In genomic region chr2:25496462-25496861, GRCm38 (mm10) we compare ENCODE assay signal across 10 mouse cellular contexts. TPM values are rescaled to one million over a fixed set of nuclear protein-coding genes. Genes with fewer than 3 reads are reported as not detected.
A peak's percentile ranks its signal among the peaks of the same experiment; 100 is the strongest.
DNase-seq lines count a peak whose midpoint lies in the region; TF ChIP-seq lines count a peak whose summit lies in the region.
"Had no signal": no experiment of that assay in that cellular context is flagged by ENCODE, and none has a peak within 500 bp of the region (broad histone marks: within the 10 kb centered on the region; RNA-seq: fewer than 3 reads in every experiment).

No protein-coding gene starts in this region.

- 44% methylated on average over 4 of the region's 4 CpGs for WGBS in heart, adult 2 months
- 52% methylated on average over 4 of the region's 4 CpGs for WGBS in spleen, adult 2 months

- H3K36me3 ChIP-seq in heart, adult 2 months (ENCODE audit: control insufficient read depth, insufficient read depth, low read length) = no peaks in the 10 kb centered on the region
- no peaks in the 10 kb centered on the region for H3K36me3 ChIP-seq in spleen, adult 2 months (ENCODE audit: control insufficient read depth, insufficient read depth, low read length)
- H3K36me3 ChIP-seq in splenic B cell, adult 2 months (ENCODE audit: control insufficient read depth, insufficient read depth, low read length, poor library complexity, severe bottlenecking) = no peaks in the 10 kb centered on the region

- intact Hi-C loops in heart, adult 2 months (cut with DNase I) = no loop called here

- TF ChIP-seq POLR2A in heart, adult 2 months (IDR thresholded peaks at IDR 0.05; ENCODE audit: insufficient read depth, low read depth, low read length) = no peak
- TF ChIP-seq POLR2A in spleen, adult 2 months (IDR thresholded peaks at IDR 0.05; ENCODE audit: low read depth, low read length) = no peak
- TF ChIP-seq POLR2A in cortical plate, adult 2 months (IDR thresholded peaks at IDR 0.05; ENCODE audit: extremely low read depth, insufficient read depth, low read length) = no peak

- H3K4me1 ChIP-seq in heart, adult 2 months (ENCODE audit: control insufficient read depth, insufficient read depth, low read length) = peaks cover 4% of the 10 kb centered on the region
- H3K4me1 ChIP-seq in spleen, adult 2 months (ENCODE audit: control insufficient read depth, insufficient read depth, insufficient read length) = peaks cover 8% of the 10 kb centered on the region; the same call in 1 of the 2 replicates
- no peaks in the 10 kb centered on the region; the same call in 1 of the 2 replicates for H3K4me1 ChIP-seq in cortical plate, adult 2 months (ENCODE audit: control insufficient read depth, insufficient read depth, low read length)

- no peak overlapping the region for H3K27ac ChIP-seq in heart, adult 2 months
- H3K27ac ChIP-seq in spleen, adult 2 months (ENCODE audit: insufficient read depth, low read length) = no peak overlapping the region
- no peak overlapping the region for H3K27ac ChIP-seq in cortical plate, adult 2 months (ENCODE audit: insufficient read depth, low read length)

- peak; percentile 59 for TF ChIP-seq CTCF in heart, adult 2 months (IDR thresholded peaks at IDR 0.05)
- TF ChIP-seq CTCF in spleen, adult 2 months (IDR thresholded peaks at IDR 0.05; ENCODE audit: extremely low read depth, insufficient read depth, insufficient read length, insufficient replicate concordance) = peak; percentile 10; the same call in 1 of the 2 replicates
- TF ChIP-seq CTCF in cortical plate, adult 2 months (IDR thresholded peaks at IDR 0.05; ENCODE audit: extremely low read depth, insufficient read depth, low read length) = peak; percentile 51

- H3K9ac ChIP-seq in heart, adult 2 months (ENCODE audit: low read depth, low read length) = no peak overlapping the region

- DNase-seq in heart, adult 2 months = no peak
- no peak for DNase-seq in heart, adult 18-20 months
- DNase-seq in spleen, adult 2 months (ENCODE audit: low read depth in 1 of 2, low spot score in 2 of 2) = no peak
- no peak for DNase-seq in spleen, adult 18-20 months
- DNase-seq in splenic B cell, adult 2 months (ENCODE audit: low read depth, low spot score) = peak; percentile 57
- DNase-seq in left cerebral cortex, adult 8-10 months (ENCODE audit: low spot score in 2 of 2) = no peak
- DNase-seq in urinary bladder, postnatal 36 days (ENCODE audit: low spot score in 2 of 2) = no peak
- DNase-seq: gastrocnemius, postnatal 36 days had no signal

- no peaks in the 10 kb centered on the region for H3K79me2 ChIP-seq in heart, adult 2 months (replicated peaks; ENCODE audit: control insufficient read depth, insufficient read depth, low read length)

- H3K27me3 ChIP-seq in heart, adult 2 months (ENCODE audit: control insufficient read depth, insufficient read depth, low read length) = no peaks in the 10 kb centered on the region
- H3K27me3 ChIP-seq in spleen, adult 2 months (ENCODE audit: control insufficient read depth, insufficient read depth, low read length) = no peaks in the 10 kb centered on the region
- H3K27me3 ChIP-seq in splenic B cell, adult 2 months (ENCODE audit: control insufficient read depth, insufficient read depth, low read length, poor library complexity, severe bottlenecking) = no peaks in the 10 kb centered on the region

- TF ChIP-seq EP300 in heart, adult 2 months (IDR thresholded peaks at IDR 0.05; ENCODE audit: insufficient read depth, low read depth, low read length) = no peak

- H3K4me3 ChIP-seq in heart, adult 2 months = no peak overlapping the region
- H3K4me3 ChIP-seq in spleen, adult 2 months (ENCODE audit: extremely low read depth, insufficient read depth, insufficient read length) = no peak overlapping the region
- no peak overlapping the region for H3K4me3 ChIP-seq in cortical plate, adult 2 months (ENCODE audit: insufficient read depth, low read length)

RNA-seq across cellular contexts. Expression of gene Lcn12, which starts 2.8 kb away (rescaled TPM):
- not detected for total RNA-seq in heart, adult 2 months (2021)
- not detected in 2 replicates for polyA plus RNA-seq in heart, adult 2 months (2012; rRNA removed)
- total RNA-seq in heart, adult 18-20 months (2021) = not detected
- not detected in 2 replicates for polyA plus RNA-seq in spleen, adult 2 months (2012; rRNA removed)
- polyA plus RNA-seq in cortical plate, adult 2 months (2012; rRNA removed) = not detected in 2 replicates
- not detected for total RNA-seq in left cerebral cortex, adult 8-10 months (2022)
- total RNA-seq: gastrocnemius, postnatal 36 days had no signal
- polyA plus RNA-seq: limb, embryonic 14.5 days had no signal

RNA-seq across cellular contexts. Expression of gene Fbxw5, which starts 4.1 kb away (rescaled TPM):
- total RNA-seq in heart, adult 2 months (2021) = 10 to 100 TPM; 82.7 to 84.8 TPM
- polyA plus RNA-seq in heart, adult 2 months (2012; rRNA removed) = 32.9 and 41.0 TPM in 2 replicates
- 10 to 100 TPM; 82.0 to 93.6 TPM for total RNA-seq in heart, adult 18-20 months (2021)
- 34.7 and 42.0 TPM in 2 replicates for polyA plus RNA-seq in spleen, adult 2 months (2012; rRNA removed)
- 44.3 and 46.1 TPM in 2 replicates for polyA plus RNA-seq in cortical plate, adult 2 months (2012; rRNA removed)
- 100 to 1,000 TPM; 105 to 121 (median 113) TPM for total RNA-seq in left cerebral cortex, adult 8-10 months (2022)

RNA-seq across cellular contexts. Expression of gene C8g, which starts 5.1 kb away (rescaled TPM):
- 1 to 10 TPM; 1.3 to 1.6 TPM for total RNA-seq in heart, adult 2 months (2021)
- polyA plus RNA-seq in heart, adult 2 months (2012; rRNA removed) = 4.1 and 6.1 TPM in 2 replicates
- 1 to 10 TPM; 1.1 to 2.3 TPM for total RNA-seq in heart, adult 18-20 months (2021)
- 1.9 TPM in 2 replicates for polyA plus RNA-seq in spleen, adult 2 months (2012; rRNA removed)
- polyA plus RNA-seq in cortical plate, adult 2 months (2012; rRNA removed) = 2.3 and 3.3 TPM in 2 replicates
- 1 to 10 TPM in 3 of 4 experiments, under 1 TPM in 1; 0.86 to 1.9 (median 1.6) TPM for total RNA-seq in left cerebral cortex, adult 8-10 months (2022)

RNA-seq across cellular contexts. Expression of gene Ptgds, which starts 26.6 kb away (rescaled TPM):
- 100 to 1,000 TPM; 472 to 774 TPM for total RNA-seq in heart, adult 2 months (2021)
- polyA plus RNA-seq in heart, adult 2 months (2012; rRNA removed) = 198 and 795 TPM in 2 replicates
- total RNA-seq in heart, adult 18-20 months (2021) = 100 to 1,000 TPM; 450 to 656 TPM
- polyA plus RNA-seq in spleen, adult 2 months (2012; rRNA removed) = 0.27 and 7.8 TPM in 2 replicates
- 2,250 and 2,426 TPM in 2 replicates for polyA plus RNA-seq in cortical plate, adult 2 months (2012; rRNA removed)
- 1,000 to 10,000 TPM; 1,862 to 2,386 (median 2,226) TPM for total RNA-seq in left cerebral cortex, adult 8-10 months (2022)

RNA-seq across cellular contexts. Expression of gene Paxx, which starts 35.6 kb away (rescaled TPM):
- 10 to 100 TPM; 17.7 to 20.6 TPM for total RNA-seq in heart, adult 2 months (2021)
- 32.8 and 36.8 TPM in 2 replicates for polyA plus RNA-seq in heart, adult 2 months (2012; rRNA removed)
- total RNA-seq in heart, adult 18-20 months (2021) = 10 to 100 TPM; 22.6 to 28.7 TPM
- polyA plus RNA-seq in spleen, adult 2 months (2012; rRNA removed) = 68.7 and 86.4 TPM in 2 replicates
- polyA plus RNA-seq in cortical plate, adult 2 months (2012; rRNA removed) = 137 TPM in 2 replicates
- 10 to 100 TPM; 67.2 to 88.0 (median 78.1) TPM for total RNA-seq in left cerebral cortex, adult 8-10 months (2022)
